Mouse (Mus musculus) effector memory CD4-positive, alpha-beta T cell, adult 7 months (primary cell): ENCODE measurements around the gene Rpl14. TPM values are rescaled to one million over a fixed set of nuclear protein-coding genes. Genes with fewer than 3 reads are reported as not detected.

ENCODE experiments used
- polyA plus RNA-seq: library from polyadenylated mRNA; unstranded; fragments of 100-300 nt; shearing (Covaris generic); gene quantifications from one replicate; pipeline ENCODE4 v1.2.1, GENCODE M21; 2017

Rpl14 gene
- 1,134 TPM for polyA plus RNA-seq

GRCm38 (mm10) chr9:120570741-120571592 is at the start of gene Rpl14:
Rpl14 (plus strand) TSS chr9:120571444.

GRCm38 (mm10) chr9:120539662-120540251 is 31.5 kb upstream of the Rpl14 start, which contains the start of gene Entpd3:
Entpd3 (plus strand) TSS chr9:120539818.

Other genes with a start within 250 kb of the Rpl14 start
- gene Eif1b, start 79.2 kb upstream of the Rpl14 start, polyA plus RNA-seq: 36.4 TPM
- 0.18 TPM for gene Entpd3, start 31.6 kb upstream of the Rpl14 start, polyA plus RNA-seq